Mouse (Mus musculus) hematopoietic multipotent progenitor cell, adult 10-12 weeks (in vitro differentiated cells): ENCODE results near the gene Pet117. TPM values are rescaled to one million over a fixed set of nuclear protein-coding genes. Genes with fewer than 3 reads are reported as not detected.

ENCODE experiments used
- polyA plus RNA-seq: library from polyadenylated mRNA; stranded (reverse); fragments of >175 nt; gene quantifications from 2 replicates; pipeline ENCODE4 v1.2.3, GENCODE M21; 2012; ENCODE audit warnings: low replicate concordance

The Pet117 gene
- 0.27 and 14.0 TPM in 2 replicates for polyA plus RNA-seq

DNA sequence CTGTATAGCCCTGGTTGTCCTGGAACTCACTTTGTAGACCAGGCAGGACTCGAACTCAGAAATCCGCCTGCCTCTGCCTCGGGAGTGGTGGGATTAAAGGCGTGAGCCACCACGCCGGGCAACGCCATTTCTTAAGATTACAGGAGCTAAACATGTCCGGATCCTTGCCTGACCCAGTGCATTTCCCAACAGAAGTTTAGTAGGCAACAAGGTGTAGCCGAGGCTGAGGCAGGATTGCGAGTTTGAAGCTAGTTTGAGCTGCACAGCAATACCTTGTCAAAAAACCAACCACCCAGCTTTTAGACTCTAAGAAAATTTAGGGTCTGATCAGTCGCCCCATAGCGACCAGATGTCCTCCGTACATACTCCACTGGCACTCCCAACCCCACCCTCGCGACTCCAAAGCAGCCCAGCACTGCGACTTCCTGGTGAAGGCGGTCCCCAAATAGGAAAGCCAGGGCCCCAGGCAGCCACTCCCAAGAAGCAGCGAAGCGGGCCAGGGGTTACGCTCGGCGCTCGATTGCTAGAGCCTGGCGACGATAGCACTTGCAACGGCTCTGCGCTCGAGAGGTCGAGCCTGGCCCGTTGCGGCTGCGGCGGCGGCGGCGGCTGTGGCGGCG is at the start of gene Pet117, which contains the start of gene Kat14:
Gene Pet117 (plus strand): TSS at position 597 of the 620 bp plus-strand sequence.
Gene Kat14 (plus strand): TSS at position 584 of the 620 bp plus-strand sequence.

DNA sequence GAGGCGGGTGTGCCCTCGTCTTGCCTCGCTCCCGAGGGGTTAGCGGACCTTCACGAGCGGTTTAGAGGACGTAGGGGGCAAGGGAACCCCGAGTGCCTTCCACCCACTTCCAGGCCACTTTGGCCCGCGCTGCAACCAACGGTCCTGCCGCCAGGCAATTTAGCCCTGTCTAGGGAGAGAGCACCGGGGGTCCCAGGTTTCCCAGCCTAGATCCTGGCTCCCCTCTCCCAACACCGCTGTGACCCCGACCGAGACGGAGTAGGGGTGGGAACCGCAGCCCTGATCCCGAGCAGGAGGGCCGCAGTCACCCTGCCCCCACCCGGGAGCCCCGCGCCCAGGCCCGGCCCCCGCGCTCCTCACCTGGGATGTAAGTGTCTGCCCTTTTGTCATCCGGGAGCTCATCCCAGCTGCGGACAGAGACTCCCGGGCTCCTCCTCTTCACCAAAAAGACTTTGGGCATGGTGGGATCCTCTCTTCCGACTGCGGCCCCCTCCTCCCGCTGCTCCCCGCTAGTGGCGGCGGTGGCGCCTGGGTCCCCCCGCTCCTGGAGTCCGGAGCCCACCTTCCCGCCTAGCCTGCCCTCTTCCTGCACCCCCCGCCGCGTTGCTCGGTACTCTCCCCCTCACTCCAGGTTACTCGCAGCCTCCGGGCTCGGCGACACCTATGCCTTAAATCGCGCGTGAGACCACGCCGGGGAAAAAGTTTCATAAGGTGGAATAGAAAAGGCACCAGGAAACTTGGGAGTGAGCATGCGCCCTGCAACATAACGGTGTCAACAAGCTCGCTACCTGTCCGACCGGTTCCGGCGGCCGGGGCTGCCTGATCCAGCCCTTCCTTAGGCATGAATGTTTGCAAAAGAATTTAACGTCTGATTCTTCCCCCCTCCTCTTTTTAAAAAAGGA is 37.1 kb upstream of the Pet117 start, which contains the start of gene Ovol2:
Gene Ovol2 (minus strand): TSS at position 746 of the 902 bp plus-strand sequence.

Other genes with a start within 250 kb of the Pet117 start
- gene Mgme1, start 98.3 kb upstream of the Pet117 start, polyA plus RNA-seq: 0.77 and 1.5 TPM in 2 replicates
- gene Snx5, start 98.1 kb upstream of the Pet117 start, polyA plus RNA-seq: 43.2 and 51.4 TPM in 2 replicates
- gene Ovol2, start 36.9 kb upstream of the Pet117 start, polyA plus RNA-seq: not detected in 2 replicates
- 9.0 and 21.9 TPM in 2 replicates for gene Kat14, start within 50 bp of the Pet117 start, polyA plus RNA-seq
- 0.03 and 0.12 TPM in 2 replicates for gene Dzank1, start 158.4 kb downstream of the Pet117 start, polyA plus RNA-seq
- gene Polr3f, start 158.7 kb downstream of the Pet117 start, polyA plus RNA-seq: 5.7 and 16.7 TPM in 2 replicates
- gene Rbbp9, start 181.9 kb downstream of the Pet117 start, polyA plus RNA-seq: 0.99 and 1.4 TPM in 2 replicates
- 4.4 and 8.7 TPM in 2 replicates for gene Sec23b, start 187.2 kb downstream of the Pet117 start, polyA plus RNA-seq
- 1.4 and 2.2 TPM in 2 replicates for gene Smim26, start 225.1 kb downstream of the Pet117 start, polyA plus RNA-seq
- gene Dtd1, start 230.9 kb downstream of the Pet117 start, polyA plus RNA-seq: 2.0 and 13.0 TPM in 2 replicates